Mouse (Mus musculus) MEL (cell line): Measurements from ENCODE around the gene Slco4a1. TPM values are rescaled to one million over a fixed set of nuclear protein-coding genes. Genes with fewer than 3 reads are reported as not detected.

Experiments used
- DNase-seq: peaks from one replicate; pipeline ENCODE4 v3.0.0; 2011; ENCODE audit warnings: low read depth, low spot score
- H3K27ac ChIP-seq: 2 replicates; pipeline ENCODE4 v1.5.1; 2012; ENCODE audit warnings: low read depth, mild to moderate bottlenecking, control low read depth, low read length, moderate library complexity; ENCODE audit not compliant: control insufficient read depth
- H3K27me3 ChIP-seq, 2 experiments: fragments of 150-350 bp in 1 of 2; sonication (generic) in 1 of 2; 2 replicates each; pipeline ENCODE4 v1.6.1; 2012; ENCODE audit warnings: low read length in 2 of 2, mild to moderate bottlenecking in 2 of 2, improper control_type of control experiment in 1 of 2, moderate library complexity in 1 of 2; ENCODE audit not compliant: insufficient read depth in 2 of 2, control insufficient read depth in 1 of 2
- H3K36me3 ChIP-seq, 2 experiments: 2 replicates each; pipeline ENCODE4 v1.6.1; 2012 to 2014; ENCODE audit warnings: low read length in 2 of 2, improper control_type of control experiment in 1 of 2, inconsistent platforms in 1 of 2, mild to moderate bottlenecking in 1 of 2; ENCODE audit not compliant: insufficient read depth in 2 of 2, control insufficient read depth in 1 of 2
- H3K4me1 ChIP-seq, 2 experiments: fragments of 150-350 bp in 1 of 2; sonication (generic) in 1 of 2; 2 replicates each; pipeline ENCODE4 v1.6.1; 2012; ENCODE audit warnings: low read length in 2 of 2, improper control_type of control experiment in 1 of 2, mild to moderate bottlenecking in 1 of 2; ENCODE audit not compliant: insufficient read depth in 2 of 2, control insufficient read depth in 1 of 2
- H3K4me3 ChIP-seq, 2 experiments: fragments of 150-350 bp in 1 of 2; sonication (generic) in 1 of 2; 2 replicates each; pipeline ENCODE4 v1.5.1; 2012; ENCODE audit warnings: low read depth in 2 of 2, low read length in 2 of 2, mild to moderate bottlenecking in 2 of 2, moderate library complexity in 2 of 2, control low read depth in 1 of 2, improper control_type of control experiment in 1 of 2; ENCODE audit not compliant: control insufficient read depth in 1 of 2, insufficient read depth in 1 of 2
- H3K79me2 ChIP-seq: 2 replicates; pipeline ENCODE4 v1.6.1; 2012; ENCODE audit warnings: mild to moderate bottlenecking, low read length, moderate library complexity; ENCODE audit not compliant: control insufficient read depth, poor library complexity, insufficient read depth
- H3K9ac ChIP-seq: 2 replicates; pipeline ENCODE4 v1.6.1; 2012; ENCODE audit warnings: low read depth, mild to moderate bottlenecking, control low read depth, low read length, moderate library complexity; ENCODE audit not compliant: control insufficient read depth, poor library complexity, severe bottlenecking
- H3K9me3 ChIP-seq: fragments of 150-350 bp; sonication (generic); replicated peaks from 2 replicates; pipeline ENCODE4 v1.6.1; 2012; ENCODE audit warnings: mild to moderate bottlenecking, low read length, improper control_type of control experiment, moderate library complexity; ENCODE audit not compliant: insufficient read depth
- CTCF ChIP-seq, 3 experiments: IDR thresholded peaks in 2 of 3; conservative IDR thresholded peaks in 1 of 3; 2 replicates each; pipeline ENCODE4 v1.5.1; 2011 to 2012; ENCODE audit warnings: low read length in 3 of 3, low read depth in 2 of 3, mild to moderate bottlenecking in 2 of 3, improper control_type of control experiment in 1 of 3, inconsistent platforms in 1 of 3, mixed read lengths in 1 of 3, moderate library complexity in 1 of 3; ENCODE audit not compliant: control insufficient read depth in 1 of 3, insufficient read depth in 1 of 3, poor library complexity in 1 of 3, severe bottlenecking in 1 of 3
- ELF1 ChIP-seq: IDR thresholded peaks from 2 replicates; pipeline ENCODE4 v1.6.1; 2014; ENCODE audit warnings: low read depth, mild to moderate bottlenecking, inconsistent platforms, low read length, improper control_type of control experiment, moderate library complexity
- GATA1 ChIP-seq: IDR thresholded peaks from 2 replicates; pipeline ENCODE4 v1.6.1; 2011; ENCODE audit warnings: low read depth, low read length, improper control_type of control experiment
- HCFC1 ChIP-seq: IDR thresholded peaks from 2 replicates; pipeline ENCODE4 v1.6.1; 2012; ENCODE audit warnings: low read depth, mild to moderate bottlenecking, inconsistent platforms, low read length, improper control_type of control experiment, moderate library complexity
- JUND ChIP-seq: IDR thresholded peaks from 2 replicates; pipeline ENCODE4 v1.6.1; 2011; ENCODE audit warnings: low read depth, mild to moderate bottlenecking, improper control_type of control experiment, low read length
- KAT2A ChIP-seq: conservative IDR thresholded peaks from 2 replicates; pipeline ENCODE4 v1.6.1; 2012; ENCODE audit warnings: low read depth, low read length, improper control_type of control experiment, inconsistent platforms
- MAZ ChIP-seq: IDR thresholded peaks from 2 replicates; pipeline ENCODE4 v1.6.1; 2012; ENCODE audit warnings: low read depth, mild to moderate bottlenecking, inconsistent platforms, low read length, improper control_type of control experiment
- MEF2A ChIP-seq: IDR thresholded peaks from 2 replicates; pipeline ENCODE4 v1.6.1; 2014; ENCODE audit warnings: low read depth, mild to moderate bottlenecking, inconsistent platforms, low read length, improper control_type of control experiment; ENCODE audit not compliant: poor library complexity, insufficient replicate concordance, severe bottlenecking; ENCODE audit errors: extremely low read depth
- MYB ChIP-seq: IDR thresholded peaks from 2 replicates; pipeline ENCODE4 v1.6.1; 2011; ENCODE audit warnings: mild to moderate bottlenecking, low read depth, low read length, improper control_type of control experiment
- POLR2A ChIP-seq, 2 experiments: IDR thresholded peaks; 2 replicates each; pipeline ENCODE4 v1.6.1; 2011 to 2012; ENCODE audit warnings: low read length in 2 of 2, mild to moderate bottlenecking in 2 of 2, control low read depth in 1 of 2, improper control_type of control experiment in 1 of 2, low read depth in 1 of 2, moderate library complexity in 1 of 2; ENCODE audit not compliant: control insufficient read depth in 1 of 2, insufficient read depth in 1 of 2, poor library complexity in 1 of 2
- POLR2AphosphoS5 ChIP-seq: IDR thresholded peaks from 2 replicates; pipeline ENCODE4 v1.6.1; 2012; ENCODE audit warnings: low read depth, borderline replicate concordance, mild to moderate bottlenecking, inconsistent platforms, low read length, moderate library complexity, mixed read lengths
- RCOR1 ChIP-seq: IDR thresholded peaks from 2 replicates; pipeline ENCODE4 v1.6.1; 2012; ENCODE audit warnings: low read depth, mild to moderate bottlenecking, inconsistent platforms, low read length, improper control_type of control experiment
- TCF12 ChIP-seq: IDR thresholded peaks from 2 replicates; pipeline ENCODE4 v1.6.1; 2014; ENCODE audit warnings: low read depth, mild to moderate bottlenecking, inconsistent platforms, low read length, improper control_type of control experiment, moderate library complexity
- UBTF ChIP-seq: IDR thresholded peaks from 2 replicates; pipeline ENCODE4 v1.6.1; 2012; ENCODE audit warnings: low read depth, mild to moderate bottlenecking, inconsistent platforms, low read length, improper control_type of control experiment, moderate library complexity, borderline replicate concordance; ENCODE audit not compliant: insufficient read depth
- USF1 ChIP-seq: IDR thresholded peaks from 2 replicates; pipeline ENCODE4 v1.6.1; 2014; ENCODE audit warnings: low read depth, mild to moderate bottlenecking, inconsistent platforms, low read length, improper control_type of control experiment, moderate library complexity
- ZNF384 ChIP-seq: IDR thresholded peaks from 2 replicates; pipeline ENCODE4 v1.6.1; 2012; ENCODE audit warnings: low read depth, mild to moderate bottlenecking, inconsistent platforms, low read length, improper control_type of control experiment
- polyA plus RNA-seq, 2 experiments: library from polyadenylated mRNA; stranded (reverse) in 1 of 2; unstranded in 1 of 2; fragments of >175 nt in 1 of 2; fragments of >200 nt in 1 of 2; gene quantifications; 2 replicates each; pipeline versions ENCODE4 v1.2.1 to v1.2.4; 2012; ENCODE audit warnings: low replicate concordance in 2 of 2, low read depth in 1 of 2; ENCODE audit not compliant: insufficient read length in 2 of 2, insufficient read depth in 1 of 2, missing spikeins in 1 of 2
- total RNA-seq: library from RNA; depleted of rRNA; stranded (reverse); fragments of 300-350 nt; gene quantifications from 2 replicates; pipeline ENCODE4 v1.2.3, GENCODE M21; 2012

The Slco4a1 gene
- total and polyA plus RNA-seq, 3 experiments = not detected

DNA sequence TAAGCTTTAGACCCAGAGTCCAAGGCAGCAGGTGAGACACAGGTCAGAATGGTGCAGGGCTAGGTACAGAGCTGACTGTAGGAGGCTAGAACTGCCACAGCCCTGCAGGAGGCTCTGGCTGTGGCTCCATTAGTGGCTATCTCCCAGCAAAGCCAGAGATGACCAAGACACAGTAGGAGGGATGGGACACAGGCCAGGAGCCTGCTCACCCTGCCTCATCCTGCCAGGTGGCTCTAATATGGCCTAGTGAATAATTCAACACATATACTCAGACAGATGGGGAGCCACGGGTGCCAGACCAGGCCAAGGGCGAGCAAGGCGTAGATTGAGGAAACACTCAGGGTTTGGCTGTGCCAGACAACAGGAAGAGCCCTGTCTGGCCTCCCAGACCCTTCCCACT is 35.4 kb upstream of the Slco4a1 start:
- no peaks in the 10 kb centered on the region for H3K36me3 ChIP-seq
- H3K27me3 ChIP-seq = peaks cover 0 to 4% of the 10 kb centered on the region in 2 experiments; a peak in 2 of 4 replicates
- H3K79me2 ChIP-seq = no peaks in the 10 kb centered on the region
- H3K9me3 ChIP-seq = no peaks in the 10 kb centered on the region
- no peak overlapping the region for H3K27ac ChIP-seq
- no peaks in the 10 kb centered on the region for H3K4me1 ChIP-seq
- TF ChIP-seq POLR2A (IDR thresholded peaks at IDR 0.05; ENCODE audit: control insufficient read depth in 1 of 2, insufficient read depth in 1 of 2, low read depth in 1 of 2, low read length in 2 of 2, poor library complexity in 1 of 2) (no peak), ZNF384 (no peak), HCFC1 (no peak), MAZ (no peak), JUND (no peak), KAT2A (no peak), RCOR1 (no peak), GATA1 (no peak), TCF12 (no peak), USF1 (no peak), ELF1 (no peak), POLR2AphosphoS5 (no peak), UBTF (no peak), MYB (no peak), CTCF (IDR thresholded peaks at IDR 0.05 in 2 of 3, conservative IDR thresholded peaks at IDR 0.05 in 1 of 3; ENCODE audit: control insufficient read depth in 1 of 3, insufficient read depth in 1 of 3, low read depth in 2 of 3, low read length in 3 of 3, poor library complexity in 1 of 3, severe bottlenecking in 1 of 3) (no peak)
- no peak overlapping the region for H3K9ac ChIP-seq
- H3K4me3 ChIP-seq = no peak overlapping the region
- no peak for DNase-seq

DNA sequence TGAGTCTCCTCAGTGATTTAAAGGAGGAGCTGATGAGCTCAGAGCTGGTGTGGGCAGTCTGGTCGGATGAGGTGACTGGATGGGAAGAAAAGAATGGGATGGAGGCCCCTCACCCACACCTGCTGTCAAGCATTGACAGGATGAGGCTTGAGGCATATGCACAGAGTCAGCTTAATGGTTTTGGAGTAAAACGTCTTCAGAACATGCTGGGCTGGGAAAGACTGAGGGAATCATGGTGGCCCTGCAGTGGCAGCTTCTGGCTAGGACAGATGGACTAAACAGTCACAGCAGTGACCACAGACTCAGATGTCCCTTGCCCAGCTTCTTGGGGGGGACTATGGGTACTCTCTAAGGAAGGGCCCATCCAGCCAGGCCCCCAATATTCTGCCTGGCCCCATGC is 30.9 kb upstream of the Slco4a1 start:
- DNase-seq = no peak
- no peak overlapping the region for H3K9ac ChIP-seq
- no peaks in the 10 kb centered on the region for H3K79me2 ChIP-seq
- H3K36me3 ChIP-seq = no peaks in the 10 kb centered on the region
- no peaks in the 10 kb centered on the region for H3K9me3 ChIP-seq
- no peaks in the 10 kb centered on the region for H3K4me1 ChIP-seq
- H3K27ac ChIP-seq = no peak overlapping the region
- H3K4me3 ChIP-seq = no peak overlapping the region
- H3K27me3 ChIP-seq = peaks cover 3 to 8% of the 10 kb centered on the region in 2 experiments; a peak in 3 of 4 replicates
- no peak for TF ChIP-seq RCOR1
- no peak for TF ChIP-seq MAZ
- TF ChIP-seq MEF2A = no peak
